Mouse (Mus musculus): ENCODE data around the gene Fv1. TPM values are rescaled to one million over a fixed set of nuclear protein-coding genes. Genes with fewer than 3 reads are reported as not detected.
A peak's percentile ranks its signal among the peaks of the same experiment; 100 is the strongest.

Gene Fv1
- polyA plus RNA-seq, 1 experiment from 2014 or later: 0.75 TPM

GRCm38 (mm10) chr4:147896411-147896810, 27.6 kb downstream of the Fv1 start:
- no peak overlapping the region for H3K27ac ChIP-seq
- no peak overlapping the region for H3K4me3 ChIP-seq (ENCODE audit: inconsistent target)
- 30% methylated on average over 1 of the region's 1 CpGs for WGBS (ENCODE audit: missing documents)
- H3K36me3 ChIP-seq (ENCODE audit: inconsistent target): peaks cover 60% of the 10 kb centered on the region
- H3K79me2 ChIP-seq (ENCODE audit: inconsistent target): peaks cover 5% of the 10 kb centered on the region; the same call in 1 of the 2 replicates

- 96% methylated on average over 3 of the region's 3 CpGs for WGBS (ENCODE audit: missing documents)
- H3K79me2 ChIP-seq (ENCODE audit: inconsistent target): peaks cover 5% of the 10 kb centered on the region; the same call in 1 of the 2 replicates
- H3K36me3 ChIP-seq (ENCODE audit: inconsistent target): peaks cover 51% of the 10 kb centered on the region
- no peak overlapping the region for H3K27ac ChIP-seq
- H3K4me3 ChIP-seq (ENCODE audit: inconsistent target): no peak overlapping the region
Observed at GRCm38 (mm10) chr4:147897348-147897747, 28.6 kb downstream of the Fv1 start.

GRCm38 (mm10) chr4:147900452-147900851, 31.7 kb downstream of the Fv1 start:
- no peak overlapping the region for H3K27ac ChIP-seq

GRCm38 (mm10) chr4:147902906-147903500, 34.2 kb downstream of the Fv1 start:
- 96% methylated on average over 12 of the region's 12 CpGs for WGBS (ENCODE audit: missing documents)
- Histone ChIP-seq H3K36me3 (ENCODE audit: inconsistent target) (peaks cover 23% of the 10 kb centered on the region), H3K27ac (no peak overlapping the region), H3K79me2 (ENCODE audit: inconsistent target) (peaks cover 19% of the 10 kb centered on the region), H3K4me3 (ENCODE audit: inconsistent target) (no peak overlapping the region)

More at GRCm38 (mm10) chr4:147900452-147900851, 31.7 kb downstream of the Fv1 start:
- 90% methylated on average over 7 of the region's 7 CpGs for WGBS (ENCODE audit: missing documents)
- Histone ChIP-seq H3K4me3 (ENCODE audit: inconsistent target) (no peak overlapping the region), H3K36me3 (ENCODE audit: inconsistent target) (peaks cover 40% of the 10 kb centered on the region), H3K79me2 (ENCODE audit: inconsistent target) (peaks cover 19% of the 10 kb centered on the region)

GRCm38 (mm10) chr4:147903601-147904000, 34.8 kb downstream of the Fv1 start:
- Histone ChIP-seq H3K36me3 (ENCODE audit: inconsistent target) (peaks cover 18% of the 10 kb centered on the region), H3K27ac (peak overlapping the region; percentile 14; the same call in 1 of the 2 replicates), H3K79me2 (ENCODE audit: inconsistent target) (peaks cover 19% of the 10 kb centered on the region), H3K4me3 (ENCODE audit: inconsistent target) (peak overlapping the region; percentile 64)
- 70% methylated on average over 3 of the region's 3 CpGs for WGBS (ENCODE audit: missing documents)

GRCm38 (mm10) chr4:147904313-147905089, 35.7 kb downstream of the Fv1 start, which contains the start of gene Mfn2:
Mfn2 (minus strand) TSS chr4:147904704.
- Histone ChIP-seq H3K27ac (peak within 1 kb of the TSS; percentile 87), H3K79me2 (ENCODE audit: inconsistent target) (peaks cover 19% of the 10 kb centered on the region), H3K4me3 (ENCODE audit: inconsistent target) (peak within 1 kb of the TSS; percentile 64), H3K36me3 (ENCODE audit: inconsistent target) (peaks cover 11% of the 10 kb centered on the region)
- 2% methylated on average over 39 of the region's 59 CpGs for whole genome bisulfite sequencing (ENCODE audit: missing documents)

GRCm38 (mm10) chr4:147905090-147905659, 36.4 kb downstream of the Fv1 start:
- 0% methylated on average over 8 of the region's 8 CpGs for WGBS (ENCODE audit: missing documents)
- H3K36me3 ChIP-seq (ENCODE audit: inconsistent target): peaks cover 11% of the 10 kb centered on the region
- H3K4me3 ChIP-seq (ENCODE audit: inconsistent target): peak overlapping the region; percentile 64
- H3K27ac ChIP-seq: peak overlapping the region; percentile 87; the same call in 1 of the 2 replicates
- peaks cover 19% of the 10 kb centered on the region for H3K79me2 ChIP-seq (ENCODE audit: inconsistent target)

GRCm38 (mm10) chr4:147906230-147906629, 37.5 kb downstream of the Fv1 start:
- peaks cover 20% of the 10 kb centered on the region for H3K36me3 ChIP-seq (ENCODE audit: inconsistent target)
- peaks cover 14% of the 10 kb centered on the region for H3K79me2 ChIP-seq (ENCODE audit: inconsistent target)
- H3K27ac ChIP-seq: no peak overlapping the region
- no peak overlapping the region for H3K4me3 ChIP-seq (ENCODE audit: inconsistent target)
- 96% methylated on average over 5 of the region's 5 CpGs for WGBS (ENCODE audit: missing documents)

- Histone ChIP-seq H3K27ac (no peak overlapping the region), H3K36me3 (ENCODE audit: inconsistent target) (peaks cover 50% of the 10 kb centered on the region), H3K4me3 (ENCODE audit: inconsistent target) (no peak overlapping the region), H3K79me2 (ENCODE audit: inconsistent target) (no peaks in the 10 kb centered on the region)
- WGBS (ENCODE audit: missing documents): 93% methylated on average over 5 of the region's 5 CpGs
Observed at GRCm38 (mm10) chr4:147909486-147909885, 40.7 kb downstream of the Fv1 start.

GRCm38 (mm10) chr4:147918459-147919121, 49.8 kb downstream of the Fv1 start:
- 67% methylated on average over 7 of the region's 7 CpGs for WGBS (ENCODE audit: missing documents)
- Histone ChIP-seq H3K4me3 (ENCODE audit: inconsistent target) (no peak overlapping the region), H3K27ac (no peak overlapping the region), H3K79me2 (ENCODE audit: inconsistent target) (peaks cover 5% of the 10 kb centered on the region; the same call in 1 of the 2 replicates), H3K36me3 (ENCODE audit: inconsistent target) (peaks cover 83% of the 10 kb centered on the region)

Other genes starting within 250 kb of the Fv1 start
- 0.29 to 1.7 TPM (median 1.1 TPM) in 3 replicates for gene Zfp979, start 226.5 kb upstream of the Fv1 start, polyA plus RNA-seq (2018)
- not detected in 3 replicates for gene Zfp534, start 166.4 kb upstream of the Fv1 start, polyA plus RNA-seq (2018)
- gene Zfp984, start 59.2 kb upstream of the Fv1 start, polyA plus RNA-seq (2018): 34.1 to 102 TPM (median 34.9 TPM) in 3 replicates
- gene Zfp933, start 20.6 kb upstream of the Fv1 start, polyA plus RNA-seq (2018): 5.4 to 7.7 TPM (median 5.8 TPM) in 3 replicates
- gene Miip, start 163 bp upstream of the Fv1 start, polyA plus RNA-seq (2018): 6.2 to 15.8 TPM (median 11.0 TPM) in 3 replicates
- gene Mfn2, start 35.7 kb downstream of the Fv1 start, polyA plus RNA-seq (2018): 28.8 to 35.7 TPM (median 29.8 TPM) in 3 replicates
- 144 to 203 TPM (median 190 TPM) in 3 replicates for gene Plod1, start 67.8 kb downstream of the Fv1 start, polyA plus RNA-seq (2018)
- gene 2510039O18Rik, start 71.9 kb downstream of the Fv1 start, polyA plus RNA-seq (2018): 39.1 to 67.9 TPM (median 59.0 TPM) in 3 replicates
- not detected in 3 replicates for gene Nppb, start 116.8 kb downstream of the Fv1 start, polyA plus RNA-seq (2018)
- gene Nppa, start 131.7 kb downstream of the Fv1 start, polyA plus RNA-seq (2018): not detected in 3 replicates
- 9.4 to 11.3 TPM (median 9.5 TPM) in 3 replicates for gene Clcn6, start 169.8 kb downstream of the Fv1 start, polyA plus RNA-seq (2018)
- gene Mthfr, start 170.1 kb downstream of the Fv1 start, polyA plus RNA-seq (2018): 23.2 to 110 TPM (median 45.0 TPM) in 3 replicates
- 19.8 to 35.9 TPM (median 33.6 TPM) in 3 replicates for gene Agtrap, start 219.1 kb downstream of the Fv1 start, polyA plus RNA-seq (2018)